Comparison of ENCODE assay signal across 8 mouse cellular contexts in genomic region chr5:74194841-74195613, GRCm38 (mm10). TPM values are rescaled to one million over a fixed set of nuclear protein-coding genes. Genes with fewer than 3 reads are reported as not detected.
A peak's percentile ranks its signal among the peaks of the same experiment; 100 is the strongest.
DNase-seq lines count a peak whose midpoint lies in the region; ATAC-seq and TF ChIP-seq lines count a peak whose summit lies in the region.

Gene Rasl11b, plus strand, starts transcription at chr5:74195286.

- under 1% methylated on average over 80 of the region's 82 CpGs for WGBS in heart, embryonic 10.5 days
- under 1% methylated on average over 75 of the region's 82 CpGs for WGBS in kidney, embryonic 15.5 days
- WGBS in limb, embryonic 15.5 days: under 1% methylated on average over 79 of the region's 82 CpGs

- peak within 1 kb of the TSS; percentile 98 for H3K4me3 ChIP-seq in embryonic fibroblast, embryonic 13.5 days (ENCODE audit: insufficient read depth, low read length)
- H3K4me3 ChIP-seq in heart, embryonic 10.5 days: peak within 1 kb of the TSS; percentile 96
- H3K4me3 ChIP-seq in kidney, embryonic 15.5 days (replicated peaks): peak within 1 kb of the TSS; percentile 97
- peak within 1 kb of the TSS; percentile 93 for H3K4me3 ChIP-seq in limb, embryonic 15.5 days
- H3K4me3 ChIP-seq in myocyte: peak within 1 kb of the TSS; percentile 28

- peaks cover 32% of the 10 kb centered on the region for H3K36me3 ChIP-seq in heart, embryonic 10.5 days
- H3K36me3 ChIP-seq in kidney, embryonic 15.5 days: peaks cover 31% of the 10 kb centered on the region
- peaks cover 20% of the 10 kb centered on the region for H3K36me3 ChIP-seq in limb, embryonic 15.5 days
- H3K36me3 ChIP-seq in myocyte (ENCODE audit: control insufficient read depth, insufficient read depth): no peaks in the 10 kb centered on the region

- DNase-seq in CD4-positive helper T cell, adult 2 months (ENCODE audit: low read depth, low spot score): peak; percentile 92
- DNase-seq in brain, adult 2 months (ENCODE audit: low read depth, low spot score): peak; percentile 95
- DNase-seq in heart, embryonic 10.5 days (ENCODE audit: low spot score): peak; percentile 96
- peak; percentile 86 to 93 for DNase-seq in spleen, postnatal 4 days (ENCODE audit: low spot score in 2 of 2)

- no peaks in the 10 kb centered on the region for H3K9me3 ChIP-seq in heart, embryonic 10.5 days
- no peaks in the 10 kb centered on the region for H3K9me3 ChIP-seq in kidney, embryonic 15.5 days (replicated peaks)
- H3K9me3 ChIP-seq in limb, embryonic 15.5 days: no peaks in the 10 kb centered on the region

- peak; percentile 99 for TF ChIP-seq POLR2A in embryonic fibroblast, embryonic 13.5 days (IDR thresholded peaks at IDR 0.05; ENCODE audit: low read depth, low read length)
- TF ChIP-seq POLR2A in myocyte (IDR thresholded peaks at IDR 0.05; ENCODE audit: insufficient read length, low read depth): peak; percentile 77

- H3ac ChIP-seq in myocyte (ENCODE audit: control insufficient read depth, insufficient read length): peak within 1 kb of the TSS; percentile 10

- no peaks in the 10 kb centered on the region for H3K79me2 ChIP-seq in myocyte (ENCODE audit: control insufficient read depth, insufficient read depth)

- peak within 1 kb of the TSS; percentile 37 for H3K27ac ChIP-seq in embryonic fibroblast, embryonic 13.5 days (ENCODE audit: insufficient read depth, low read length)
- H3K27ac ChIP-seq in heart, embryonic 10.5 days: peak within 1 kb of the TSS; percentile 97
- peak within 1 kb of the TSS; percentile 87 for H3K27ac ChIP-seq in kidney, embryonic 15.5 days
- peak within 1 kb of the TSS; percentile 93 for H3K27ac ChIP-seq in limb, embryonic 15.5 days

- peaks cover 3% of the 10 kb centered on the region for H3K4me1 ChIP-seq in embryonic fibroblast, embryonic 13.5 days (ENCODE audit: control insufficient read depth, insufficient read depth, low read length)
- peaks cover 65% of the 10 kb centered on the region for H3K4me1 ChIP-seq in heart, embryonic 10.5 days
- H3K4me1 ChIP-seq in kidney, embryonic 15.5 days: peaks cover 57% of the 10 kb centered on the region
- H3K4me1 ChIP-seq in limb, embryonic 15.5 days: peaks cover 67% of the 10 kb centered on the region

- peak within 1 kb of the TSS; percentile 94 for H3K9ac ChIP-seq in kidney, embryonic 15.5 days
- peak within 1 kb of the TSS; percentile 98 for H3K9ac ChIP-seq in limb, embryonic 15.5 days

- peak within 1 kb of the TSS; percentile 99 for H3K4me2 ChIP-seq in kidney, embryonic 15.5 days
- H3K4me2 ChIP-seq in limb, embryonic 15.5 days: peak within 1 kb of the TSS; percentile 98
- peak within 1 kb of the TSS; percentile 87 for H3K4me2 ChIP-seq in myocyte (ENCODE audit: low read depth)

- 0 out of 2 replicates have a peak, but pooled peaks cover 5% of the 10 kb centered on the region for H3K27me3 ChIP-seq in heart, embryonic 10.5 days (ENCODE audit: insufficient read depth, poor library complexity, severe bottlenecking)
- H3K27me3 ChIP-seq in kidney, embryonic 15.5 days: peaks cover 8% of the 10 kb centered on the region; the same call in 1 of the 2 replicates
- H3K27me3 ChIP-seq in limb, embryonic 15.5 days: no peaks in the 10 kb centered on the region
- no peaks in the 10 kb centered on the region for H3K27me3 ChIP-seq in myocyte (ENCODE audit: control insufficient read depth, insufficient read depth, insufficient read length)

- TF ChIP-seq CTCF in embryonic fibroblast, embryonic 13.5 days (IDR thresholded peaks at IDR 0.05; ENCODE audit: borderline replicate concordance, insufficient read depth, low read length): no peak

- peak; percentile 95 for ATAC-seq in kidney, embryonic 15.5 days (replicated peaks; ENCODE audit: low FRiP score)
- peak; percentile 83 for ATAC-seq in limb, embryonic 15.5 days (ENCODE audit: insufficient number of reproducible peaks, low FRiP score, low TSS enrichment, low read depth)

TF ChIP-seq in myocyte, 11 proteins besides CTCF, POLR2A, EP300 and RAD21:
- no peak for TF ChIP-seq CEBPB (IDR thresholded peaks at IDR 0.05; ENCODE audit: insufficient read depth, poor library complexity, severe bottlenecking)
- TF ChIP-seq E2F4 (IDR thresholded peaks at IDR 0.05; ENCODE audit: insufficient read depth): no peak
- no peak for TF ChIP-seq USF1 (IDR thresholded peaks at IDR 0.05; ENCODE audit: low read depth)
- TF ChIP-seq TCF3 (IDR thresholded peaks at IDR 0.05; ENCODE audit: insufficient read length, low read depth): no peak
- peak in 1 of 3 experiments; percentile 1 for TF ChIP-seq MYOD1 (IDR thresholded peaks at IDR 0.05; ENCODE audit: control insufficient read depth in 1 of 3, insufficient read length in 2 of 3, low read depth in 2 of 3)
- no peak for TF ChIP-seq REST (IDR thresholded peaks at IDR 0.05; ENCODE audit: insufficient read depth, insufficient read length)
- TF ChIP-seq MYOG (IDR thresholded peaks at IDR 0.05; ENCODE audit: control insufficient read depth in 1 of 3, insufficient read depth in 1 of 3, insufficient read length in 2 of 3, low read depth in 2 of 3): no peak
- peak; percentile 15 for TF ChIP-seq POLR2AphosphoS2 (IDR thresholded peaks at IDR 0.05; ENCODE audit: insufficient read length, low read depth)
- TF ChIP-seq MAX (IDR thresholded peaks at IDR 0.05; ENCODE audit: low read depth): no peak
- no peak for TF ChIP-seq SRF (IDR thresholded peaks at IDR 0.05; ENCODE audit: control insufficient read depth, insufficient read length, low read depth)
- TF ChIP-seq TCF12 (IDR thresholded peaks at IDR 0.05; ENCODE audit: insufficient read depth, poor library complexity, severe bottlenecking): no peak

RNA-seq across cellular contexts. Expression of gene Rasl11b, which starts in this region (rescaled TPM):
- 13.9 and 22.0 TPM in 2 replicates for polyA plus RNA-seq in embryonic fibroblast, embryonic 13.5 days (2011; ENCODE audit: insufficient read length, low read depth, missing spikeins)
- polyA plus RNA-seq in heart, embryonic 10.5 days (2016; fragmentation: Nextera tagmentation; extraction: Ambion mirVana): 58.3 and 65.9 TPM in 2 replicates
- 60.3 and 63.1 TPM in 2 replicates for polyA plus RNA-seq in kidney, embryonic 15.5 days (2015; fragmentation: Nextera tagmentation; extraction: Ambion mirVana)
- 126 and 133 TPM in 2 replicates for polyA plus RNA-seq in limb, embryonic 15.5 days (2015; fragmentation: Nextera tagmentation; extraction: Ambion mirVana)
- 2.4 TPM for polyA plus RNA-seq in myocyte (2012; fragmentation: generic; extraction: Trizol)

Comparison
In these comparisons a context has a peak if more than half of its experiments do, and no peak if none do; other contexts are left out.
1. Peak in every context shown above with its lines: DNase-seq, ATAC-seq, H3K4me3 ChIP-seq and H3K27ac ChIP-seq.
2. H3K27ac ChIP-seq: peak in every context shown above with its lines; median percentile 97 in heart, embryonic 10.5 days; 93 in limb, embryonic 15.5 days; 87 in kidney, embryonic 15.5 days; 37 in embryonic fibroblast, embryonic 13.5 days.
3. H3K4me3 ChIP-seq: peak in every context shown above with its lines; median percentile 98 in embryonic fibroblast, embryonic 13.5 days; 97 in kidney, embryonic 15.5 days; 96 in heart, embryonic 10.5 days; 93 in limb, embryonic 15.5 days; 28 in myocyte.